Mouse (Mus musculus) erythroblast, embryonic 14.5 days (primary cell): ENCODE results near the gene Atp2b2.

Source experiments
- GATA1 ChIP-seq: IDR thresholded peaks from 2 replicates; pipeline ENCODE4 v1.6.1; 2012; ENCODE audit warnings: low read length, inconsistent platforms, mixed read lengths
- TAL1 ChIP-seq: IDR thresholded peaks from 3 replicates; pipeline ENCODE4 v1.6.1; 2012; ENCODE audit warnings: low read length, inconsistent platforms, mixed read lengths

- TF ChIP-seq TAL1 = no peak
- TF ChIP-seq GATA1 = no peak
Measured at GRCm38 (mm10) chr6:113862955-113863354, 179.5 kb downstream of the Atp2b2 start.
